Mouse (Mus musculus): ENCODE results near the gene Fam98c. TPM values are rescaled to one million over a fixed set of nuclear protein-coding genes. Genes with fewer than 3 reads are reported as not detected.
"Not testable (repeated sequence)": the region's sequence is repeated elsewhere in the genome, so short reads cannot be mapped to it uniquely, and the experiment has no call there.

Fam98c gene
- total RNA-seq, 4 experiments from 2014 or later = 9.9 to 11.0 (median 10.5) TPM

GRCm38 (mm10) chr7:29162294-29162693 lies 6.3 kb upstream of the Fam98c start:
- no peak for DNase-seq (ENCODE audit: low spot score in 2 of 2)

- no peak for DNase-seq (ENCODE audit: low spot score in 2 of 2)
Observed at GRCm38 (mm10) chr7:29158264-29158663, 2.2 kb upstream of the Fam98c start.

- DNase-seq (ENCODE audit: low spot score in 2 of 2) = peak; percentile 85 to 87
Observed at GRCm38 (mm10) chr7:29155196-29155837, 717 bp downstream of the Fam98c start.

- no peak for DNase-seq (ENCODE audit: low spot score in 2 of 2)
Observed at GRCm38 (mm10) chr7:29154018-29154720, 1.9 kb downstream of the Fam98c start.

GRCm38 (mm10) chr7:29151486-29151885 lies 4.5 kb downstream of the Fam98c start:
- DNase-seq (ENCODE audit: low spot score in 2 of 2) = no peak

- no peak for DNase-seq (ENCODE audit: low spot score in 2 of 2)
Observed at GRCm38 (mm10) chr7:29148771-29149170, 7.3 kb downstream of the Fam98c start.

- DNase-seq (ENCODE audit: low spot score in 2 of 2) = no peak
Observed at GRCm38 (mm10) chr7:29146625-29147367, 9.2 kb downstream of the Fam98c start.

- no peak for DNase-seq (ENCODE audit: low spot score in 2 of 2)
Observed at GRCm38 (mm10) chr7:29144006-29144405, 12.0 kb downstream of the Fam98c start.

GRCm38 (mm10) chr7:29141416-29141815 lies 14.6 kb downstream of the Fam98c start:
- DNase-seq (ENCODE audit: low spot score in 2 of 2) = no peak

- DNase-seq (ENCODE audit: low spot score in 2 of 2) = not testable (repeated sequence)
Observed at GRCm38 (mm10) chr7:29139237-29139636, 16.8 kb downstream of the Fam98c start.

- no peak for DNase-seq (ENCODE audit: low spot score in 2 of 2)
Observed at GRCm38 (mm10) chr7:29137429-29137828, 18.6 kb downstream of the Fam98c start.

- DNase-seq (ENCODE audit: low spot score in 2 of 2) = no peak
Observed at GRCm38 (mm10) chr7:29134693-29135386, 21.2 kb downstream of the Fam98c start, which contains the start of gene Rasgrp4. Gene Rasgrp4, plus strand, starts transcription at chr7:29134851.

- no peak for DNase-seq (ENCODE audit: low spot score in 2 of 2)
Observed at GRCm38 (mm10) chr7:29134230-29134629, 21.8 kb downstream of the Fam98c start.

GRCm38 (mm10) chr7:29128725-29129124 lies 27.3 kb downstream of the Fam98c start:
- DNase-seq (ENCODE audit: low spot score in 2 of 2) = no peak

- DNase-seq (ENCODE audit: low spot score in 2 of 2) = peak; percentile 74 to 79
Observed at GRCm38 (mm10) chr7:29126173-29126915, 29.7 kb downstream of the Fam98c start.

- DNase-seq (ENCODE audit: low spot score in 2 of 2) = peak; percentile 77 to 86
Observed at GRCm38 (mm10) chr7:29124970-29125369, 31.1 kb downstream of the Fam98c start, which contains the start of gene Ryr1. Gene Ryr1, minus strand, starts transcription at chr7:29125179.

- peak; percentile 77 to 90 for DNase-seq (ENCODE audit: low spot score in 2 of 2)
Observed at GRCm38 (mm10) chr7:29123531-29124358, 32.3 kb downstream of the Fam98c start.

- DNase-seq (ENCODE audit: low spot score in 2 of 2) = no peak
Observed at GRCm38 (mm10) chr7:29122821-29123220, 33.2 kb downstream of the Fam98c start.

GRCm38 (mm10) chr7:29119526-29119925 lies 36.5 kb downstream of the Fam98c start:
- no peak for DNase-seq (ENCODE audit: low spot score in 2 of 2)

All from gastrocnemius, adult 8-10 months (tissue).